Mouse (Mus musculus): ENCODE results near the gene Garnl3. TPM values are rescaled to one million over a fixed set of nuclear protein-coding genes. Genes with fewer than 3 reads are reported as not detected.

The Garnl3 gene
- total and polyA plus RNA-seq, 2 experiments from 2014 or later, result 56.1 to 96.9 TPM

DNA sequence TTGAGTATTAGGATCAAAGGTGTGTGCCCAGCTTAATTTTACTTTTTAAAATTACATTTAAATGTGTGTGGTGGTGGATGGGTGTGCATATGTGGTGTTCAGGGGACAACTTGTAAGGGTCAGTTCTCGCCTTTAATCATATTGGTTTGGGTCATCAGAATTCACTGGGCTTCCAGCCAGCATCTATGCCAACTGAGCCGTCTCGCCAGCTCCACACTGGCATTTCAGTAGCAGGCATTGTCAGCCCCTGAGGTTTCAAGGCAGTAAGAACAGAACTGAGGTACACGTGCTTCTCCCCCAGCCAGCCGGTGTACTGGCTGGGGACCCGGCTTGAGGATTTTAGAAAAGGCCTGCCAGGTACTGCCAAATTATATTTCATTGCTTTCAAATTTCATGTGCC lies 134.4 kb downstream of the Garnl3 start:
- no peak for TF ChIP-seq CTCF (IDR thresholded peaks at IDR 0.05; ENCODE audit: low read depth)
- DNase-seq (ENCODE audit: low spot score), result peak; percentile 46
- no peak overlapping the region for H3K4me3 ChIP-seq (ENCODE audit: low read length)
- no peak overlapping the region for H3K27ac ChIP-seq
- WGBS, result 34% methylated on average over 6 of the region's 6 CpGs
- H3K4me2 ChIP-seq (ENCODE audit: low read depth, low read length), result no peak overlapping the region
- no peaks in the 10 kb centered on the region for H3K9me3 ChIP-seq (ENCODE audit: low read length)
- peaks cover 4% of the 10 kb centered on the region; the same call in 1 of the 2 replicates for H3K36me3 ChIP-seq (ENCODE audit: insufficient read depth, low read length)
- no peak overlapping the region for H3K9ac ChIP-seq (replicated peaks; ENCODE audit: low read length)
- no peaks in the 10 kb centered on the region for H3K4me1 ChIP-seq (ENCODE audit: insufficient read depth, low read length)
- no peaks in the 10 kb centered on the region for H3K27me3 ChIP-seq (ENCODE audit: insufficient read depth, low read length)
- ATAC-seq, result no peak

DNA sequence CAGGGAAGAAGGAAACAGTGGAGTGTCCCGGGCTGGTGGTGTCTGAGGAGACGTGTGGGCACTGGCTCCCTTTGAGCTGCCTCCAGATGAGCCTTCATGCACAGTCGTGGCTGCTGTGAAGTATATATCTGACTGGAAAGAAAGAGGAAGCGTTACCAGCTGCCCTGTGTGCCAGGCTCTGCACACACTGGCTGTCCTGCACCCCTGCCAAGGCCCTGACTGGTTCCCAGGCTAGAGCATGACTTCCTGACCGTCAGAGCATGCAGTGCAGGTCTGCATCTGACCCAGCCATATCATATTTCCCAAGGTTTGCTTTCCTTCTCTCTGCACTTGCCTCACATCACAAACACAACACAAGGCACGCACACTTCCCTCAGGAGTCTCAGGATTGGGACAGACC lies 139.3 kb downstream of the Garnl3 start:
- TF ChIP-seq CTCF (IDR thresholded peaks at IDR 0.05; ENCODE audit: low read depth), result no peak
- WGBS, result 73% methylated on average over 6 of the region's 6 CpGs
- no peaks in the 10 kb centered on the region for H3K4me1 ChIP-seq (ENCODE audit: insufficient read depth, low read length)

DNA sequence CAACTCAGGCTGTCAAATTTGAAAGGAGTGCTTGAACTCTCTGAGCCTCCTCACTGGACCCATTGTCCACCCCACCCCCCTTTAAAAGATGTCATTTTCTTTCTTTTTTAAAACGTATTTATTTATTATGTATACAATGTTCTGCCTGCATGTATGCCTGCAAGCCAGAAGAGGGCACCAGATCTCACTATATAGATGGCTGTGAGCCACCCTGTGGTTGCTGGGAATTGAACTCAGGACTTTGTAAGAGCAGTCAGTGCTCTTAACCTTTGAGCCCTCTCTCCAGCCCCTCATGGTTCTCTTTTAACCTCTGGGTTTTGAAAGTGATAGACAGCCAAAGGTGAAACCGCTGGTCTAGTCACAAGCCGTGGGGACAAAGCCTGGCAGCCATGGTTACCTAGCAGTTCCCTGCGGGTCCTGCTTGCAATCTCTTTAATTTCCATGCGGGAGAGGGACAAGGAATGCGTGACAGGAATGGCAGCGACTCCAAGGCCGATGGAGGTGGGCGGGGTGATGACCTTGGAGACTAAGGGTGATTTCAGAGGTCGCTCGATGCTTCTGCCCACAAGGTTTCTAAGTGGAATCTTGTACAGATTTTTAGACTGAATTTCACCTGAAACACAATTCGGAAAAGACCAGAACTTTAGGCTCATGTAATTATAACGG lies 141.2 kb downstream of the Garnl3 start:
- peak; percentile 66 for TF ChIP-seq CTCF (IDR thresholded peaks at IDR 0.05; ENCODE audit: low read depth)
- no peak overlapping the region for H3K27ac ChIP-seq
- no peaks in the 10 kb centered on the region for H3K9me3 ChIP-seq (ENCODE audit: low read length)
- H3K4me3 ChIP-seq (ENCODE audit: low read length), result no peak overlapping the region
- DNase-seq (ENCODE audit: low spot score), result peak; percentile 51
- H3K9ac ChIP-seq (replicated peaks; ENCODE audit: low read length), result no peak overlapping the region
- H3K4me2 ChIP-seq (ENCODE audit: low read depth, low read length), result no peak overlapping the region
- no peaks in the 10 kb centered on the region for H3K4me1 ChIP-seq (ENCODE audit: insufficient read depth, low read length)
- no peak for ATAC-seq
- H3K27me3 ChIP-seq (ENCODE audit: insufficient read depth, low read length), result no peaks in the 10 kb centered on the region
- H3K36me3 ChIP-seq (ENCODE audit: insufficient read depth, low read length), result peaks cover 7% of the 10 kb centered on the region; the same call in 1 of the 2 replicates
- WGBS, result 56% methylated on average over 13 of the region's 13 CpGs

More for the DNA sequence above, 139.3 kb downstream of the Garnl3 start:
- no peaks in the 10 kb centered on the region for H3K9me3 ChIP-seq (ENCODE audit: low read length)
- ATAC-seq (no peak), DNase-seq (ENCODE audit: low spot score) (no peak)
- H3K4me2 ChIP-seq (ENCODE audit: low read depth, low read length), result no peak overlapping the region
- no peak overlapping the region for H3K9ac ChIP-seq (replicated peaks; ENCODE audit: low read length)
- H3K27ac ChIP-seq, result no peak overlapping the region
- H3K4me3 ChIP-seq (ENCODE audit: low read length), result no peak overlapping the region
- H3K36me3 ChIP-seq (ENCODE audit: insufficient read depth, low read length), result peaks cover 7% of the 10 kb centered on the region; the same call in 1 of the 2 replicates
- H3K27me3 ChIP-seq (ENCODE audit: insufficient read depth, low read length), result no peaks in the 10 kb centered on the region

DNA sequence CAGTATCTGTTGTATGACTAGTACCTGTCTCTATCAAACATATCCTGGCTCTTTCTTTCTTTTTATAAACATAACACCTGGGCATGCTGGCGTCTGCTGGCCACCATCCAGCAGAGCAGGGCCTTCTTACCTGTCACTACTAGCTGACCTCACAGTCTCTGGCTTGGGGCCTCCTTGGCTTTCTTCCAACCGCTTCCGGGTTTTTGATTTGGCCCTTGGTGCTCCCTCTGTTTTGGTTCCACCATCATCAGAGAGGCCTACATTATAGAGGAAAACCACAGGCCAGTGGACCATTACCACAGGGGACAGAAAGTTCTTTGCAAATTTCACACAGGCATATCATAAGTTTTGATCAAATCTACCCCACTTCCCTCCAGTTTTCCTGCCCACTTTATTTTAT lies 142.1 kb downstream of the Garnl3 start:
- Histone ChIP-seq H3K27ac (no peak overlapping the region), H3K4me1 (ENCODE audit: insufficient read depth, low read length) (no peaks in the 10 kb centered on the region), H3K9me3 (ENCODE audit: low read length) (no peaks in the 10 kb centered on the region), H3K4me2 (ENCODE audit: low read depth, low read length) (no peak overlapping the region), H3K27me3 (ENCODE audit: insufficient read depth, low read length) (no peaks in the 10 kb centered on the region), H3K36me3 (ENCODE audit: insufficient read depth, low read length) (peaks cover 7% of the 10 kb centered on the region; the same call in 1 of the 2 replicates), H3K4me3 (ENCODE audit: low read length) (no peak overlapping the region), H3K9ac (replicated peaks; ENCODE audit: low read length) (no peak overlapping the region)
- ATAC-seq (no peak), DNase-seq (ENCODE audit: low spot score) (no peak)
- TF ChIP-seq CTCF (IDR thresholded peaks at IDR 0.05; ENCODE audit: low read depth), result no peak
- 69% methylated on average over 3 of the region's 3 CpGs for WGBS

DNA sequence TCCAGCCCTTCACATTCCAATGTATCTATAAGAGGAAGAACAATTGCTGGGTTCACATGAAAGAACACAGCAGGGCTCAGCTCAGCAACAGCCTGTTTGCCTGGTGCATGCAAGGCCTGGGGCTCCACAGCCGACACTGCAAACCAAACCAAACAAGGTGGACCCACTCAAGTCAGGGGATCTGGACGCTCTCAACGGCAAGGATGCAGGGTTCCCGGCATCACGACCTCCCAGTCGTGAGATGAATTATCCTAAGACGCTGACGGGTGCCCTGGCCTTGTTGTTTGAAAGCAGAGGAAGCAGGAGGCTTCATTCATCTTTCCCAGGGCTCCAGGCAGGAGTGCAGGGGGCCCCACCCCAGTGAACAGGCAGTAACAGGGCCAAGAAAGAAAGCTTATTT lies 145.6 kb downstream of the Garnl3 start:
- Histone ChIP-seq H3K4me3 (ENCODE audit: low read length) (no peak overlapping the region), H3K4me2 (ENCODE audit: low read depth, low read length) (no peak overlapping the region), H3K4me1 (ENCODE audit: insufficient read depth, low read length) (peaks cover 10% of the 10 kb centered on the region), H3K27ac (no peak overlapping the region), H3K27me3 (ENCODE audit: insufficient read depth, low read length) (no peaks in the 10 kb centered on the region), H3K36me3 (ENCODE audit: insufficient read depth, low read length) (peaks cover 3% of the 10 kb centered on the region; the same call in 1 of the 2 replicates), H3K9ac (replicated peaks; ENCODE audit: low read length) (no peak overlapping the region), H3K9me3 (ENCODE audit: low read length) (no peaks in the 10 kb centered on the region)
- WGBS, result 67% methylated on average over 8 of the region's 8 CpGs
- no peak for TF ChIP-seq CTCF (IDR thresholded peaks at IDR 0.05; ENCODE audit: low read depth)
- DNase-seq (ENCODE audit: low spot score) (no peak), ATAC-seq (no peak)

DNA sequence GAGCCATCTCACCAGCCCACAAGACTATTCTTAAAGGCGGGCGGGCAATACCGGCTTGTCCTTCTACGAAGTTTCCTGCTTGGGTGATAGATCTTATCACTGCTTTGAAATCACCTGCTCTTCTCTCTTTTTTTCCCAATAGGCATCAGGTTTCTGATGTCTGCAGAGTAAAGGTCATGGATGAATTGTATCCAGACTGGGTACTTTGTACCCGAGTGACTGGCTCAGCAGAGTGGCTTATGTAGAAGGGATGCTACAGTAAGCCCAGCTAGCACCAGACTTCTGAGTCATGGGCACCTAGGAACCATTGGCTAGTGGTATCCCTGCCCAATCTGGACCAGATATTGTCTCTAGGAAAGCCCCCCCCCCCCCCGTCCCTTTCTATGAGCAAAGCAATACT lies 147.8 kb downstream of the Garnl3 start:
- no peak for ATAC-seq
- Histone ChIP-seq H3K27ac (no peak overlapping the region), H3K4me1 (ENCODE audit: insufficient read depth, low read length) (peaks cover 12% of the 10 kb centered on the region), H3K9me3 (ENCODE audit: low read length) (no peaks in the 10 kb centered on the region), H3K27me3 (ENCODE audit: insufficient read depth, low read length) (no peaks in the 10 kb centered on the region), H3K4me2 (ENCODE audit: low read depth, low read length) (no peak overlapping the region), H3K36me3 (ENCODE audit: insufficient read depth, low read length) (peaks cover 3% of the 10 kb centered on the region; the same call in 1 of the 2 replicates), H3K9ac (replicated peaks; ENCODE audit: low read length) (no peak overlapping the region), H3K4me3 (ENCODE audit: low read length) (no peak overlapping the region)
- TF ChIP-seq CTCF (IDR thresholded peaks at IDR 0.05; ENCODE audit: low read depth), result no peak
- WGBS, result 56% methylated on average over 6 of the region's 6 CpGs
- no peak for DNase-seq (ENCODE audit: low spot score)

DNA sequence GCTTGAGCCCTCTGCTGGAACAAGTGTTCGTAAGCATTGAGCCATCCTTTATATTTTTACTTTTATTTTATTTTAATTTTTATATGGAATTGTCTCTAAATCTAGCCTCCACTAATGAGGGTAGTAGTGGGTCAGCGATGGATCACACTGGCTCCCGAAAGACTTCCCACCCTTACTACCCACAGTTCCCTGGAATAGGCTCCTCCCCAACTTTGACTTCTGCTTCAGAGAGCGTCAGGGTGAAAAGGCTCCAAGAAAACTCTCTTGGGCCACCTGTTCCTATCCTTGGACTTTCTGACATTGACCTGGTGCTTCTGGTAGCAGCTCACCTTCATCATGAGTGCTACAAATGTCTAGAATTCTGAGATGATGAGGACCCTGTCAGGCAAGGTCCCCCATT lies 148.8 kb downstream of the Garnl3 start:
- ATAC-seq, result no peak
- H3K9ac ChIP-seq (replicated peaks; ENCODE audit: low read length), result no peak overlapping the region
- DNase-seq (ENCODE audit: low spot score), result no peak
- H3K27ac ChIP-seq, result no peak overlapping the region
- WGBS, result 5% methylated on average over 4 of the region's 4 CpGs
- H3K4me1 ChIP-seq (ENCODE audit: insufficient read depth, low read length), result peaks cover 12% of the 10 kb centered on the region
- peak overlapping the region; percentile 100 for H3K4me2 ChIP-seq (ENCODE audit: low read depth, low read length)
- TF ChIP-seq CTCF (IDR thresholded peaks at IDR 0.05; ENCODE audit: low read depth), result no peak
- no peaks in the 10 kb centered on the region for H3K27me3 ChIP-seq (ENCODE audit: insufficient read depth, low read length)
- H3K4me3 ChIP-seq (ENCODE audit: low read length), result peak overlapping the region; percentile 89
- H3K36me3 ChIP-seq (ENCODE audit: insufficient read depth, low read length), result peaks cover 3% of the 10 kb centered on the region; the same call in 1 of the 2 replicates
- no peaks in the 10 kb centered on the region for H3K9me3 ChIP-seq (ENCODE audit: low read length)
